Mouse (Mus musculus): ENCODE results near the gene Gpr137. TPM values are rescaled to one million over a fixed set of nuclear protein-coding genes. Genes with fewer than 3 reads are reported as not detected.

The Gpr137 gene
- polyA plus RNA-seq, 1 experiment from 2014 or later = 26.9 TPM

- no peaks in the 10 kb centered on the region for H3K9me3 ChIP-seq
- no peak within 1 kb of the TSS for H3K27ac ChIP-seq (replicated peaks)
- DNase-seq (ENCODE audit: low spot score) = no peak
Observed at GRCm38 (mm10) chr19:6934195-6934977, 7.9 kb downstream of the Gpr137 start, which contains the start of gene Kcnk4. Kcnk4 (minus strand) TSS chr19:6934515.

GRCm38 (mm10) chr19:6933436-6934194 lies 8.7 kb downstream of the Gpr137 start:
- peak overlapping the region; percentile 49 for H3K4me3 ChIP-seq
- H3K27me3 ChIP-seq (replicated peaks; ENCODE audit: low read depth, poor library complexity, severe bottlenecking) = peaks cover 83% of the 10 kb centered on the region
- peaks cover 12% of the 10 kb centered on the region for H3K4me1 ChIP-seq
- H3K36me3 ChIP-seq (replicated peaks) = no peaks in the 10 kb centered on the region
- no peaks in the 10 kb centered on the region for H3K9me3 ChIP-seq
- peak; percentile 45 for DNase-seq (ENCODE audit: low spot score)
- no peak overlapping the region for H3K27ac ChIP-seq (replicated peaks)
- 4% methylated on average over 58 of the region's 58 CpGs for WGBS

More at GRCm38 (mm10) chr19:6934195-6934977, 7.9 kb downstream of the Gpr137 start, which contains the start of gene Kcnk4:
- H3K4me1 ChIP-seq = peaks cover 15% of the 10 kb centered on the region
- H3K27me3 ChIP-seq (replicated peaks; ENCODE audit: low read depth, poor library complexity, severe bottlenecking) = peaks cover 81% of the 10 kb centered on the region
- WGBS = 10% methylated on average over 23 of the region's 23 CpGs
- H3K4me3 ChIP-seq = peak within 1 kb of the TSS; percentile 49
- no peaks in the 10 kb centered on the region for H3K36me3 ChIP-seq (replicated peaks)

DNA sequence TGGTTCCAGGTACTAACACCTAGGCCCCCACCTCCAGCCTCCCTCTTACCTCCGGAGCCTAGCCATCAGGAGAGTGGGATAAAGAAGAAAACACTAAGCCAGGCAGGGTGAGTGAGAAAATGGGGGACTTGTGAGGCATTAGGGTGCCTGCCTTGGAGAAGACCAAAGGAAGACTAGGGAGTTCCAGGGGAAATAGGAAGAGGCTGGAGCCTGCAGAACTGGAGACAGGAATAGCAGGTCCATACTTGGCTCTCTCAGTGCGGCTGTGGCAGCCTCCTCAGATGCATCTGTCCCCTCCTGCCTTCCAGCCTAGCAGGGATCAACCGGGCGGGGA lies 9.2 kb downstream of the Gpr137 start:
- H3K27me3 ChIP-seq (replicated peaks; ENCODE audit: low read depth, poor library complexity, severe bottlenecking) = peaks cover 84% of the 10 kb centered on the region
- DNase-seq (ENCODE audit: low spot score) = no peak
- H3K36me3 ChIP-seq (replicated peaks) = no peaks in the 10 kb centered on the region
- H3K4me3 ChIP-seq = peak overlapping the region; percentile 49; the same call in 1 of the 2 replicates
- H3K27ac ChIP-seq (replicated peaks) = no peak overlapping the region
- WGBS = 17% methylated on average over 4 of the region's 4 CpGs
- peaks cover 14% of the 10 kb centered on the region for H3K4me1 ChIP-seq
- H3K9me3 ChIP-seq = no peaks in the 10 kb centered on the region

DNA sequence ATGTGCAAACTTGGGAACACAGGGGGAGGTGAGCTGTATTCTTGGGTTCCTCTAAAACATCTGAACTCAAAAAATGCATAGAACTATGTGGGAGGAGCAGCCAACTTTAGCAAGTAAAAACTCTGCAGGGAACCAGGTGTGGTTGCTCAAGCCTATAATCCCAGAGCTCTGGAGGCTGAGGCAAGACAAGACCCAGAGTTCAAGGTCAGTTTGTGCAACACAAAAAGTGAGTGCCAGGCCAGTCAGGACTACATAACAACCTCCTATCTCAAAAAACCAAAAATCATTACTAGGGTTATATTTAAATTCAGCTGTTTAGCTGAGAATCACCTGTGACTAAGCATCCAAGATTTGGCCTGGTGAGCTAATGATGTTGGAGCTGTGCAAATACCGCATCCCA lies 10.3 kb downstream of the Gpr137 start:
- 40% methylated on average over 1 of the region's 1 CpGs for WGBS
- Histone ChIP-seq H3K9me3 (no peaks in the 10 kb centered on the region), H3K27ac (replicated peaks) (no peak overlapping the region), H3K27me3 (replicated peaks; ENCODE audit: low read depth, poor library complexity, severe bottlenecking) (peaks cover 95% of the 10 kb centered on the region), H3K36me3 (replicated peaks) (no peaks in the 10 kb centered on the region), H3K4me3 (no peak overlapping the region), H3K4me1 (peaks cover 19% of the 10 kb centered on the region)
- no peak for DNase-seq (ENCODE audit: low spot score)

DNA sequence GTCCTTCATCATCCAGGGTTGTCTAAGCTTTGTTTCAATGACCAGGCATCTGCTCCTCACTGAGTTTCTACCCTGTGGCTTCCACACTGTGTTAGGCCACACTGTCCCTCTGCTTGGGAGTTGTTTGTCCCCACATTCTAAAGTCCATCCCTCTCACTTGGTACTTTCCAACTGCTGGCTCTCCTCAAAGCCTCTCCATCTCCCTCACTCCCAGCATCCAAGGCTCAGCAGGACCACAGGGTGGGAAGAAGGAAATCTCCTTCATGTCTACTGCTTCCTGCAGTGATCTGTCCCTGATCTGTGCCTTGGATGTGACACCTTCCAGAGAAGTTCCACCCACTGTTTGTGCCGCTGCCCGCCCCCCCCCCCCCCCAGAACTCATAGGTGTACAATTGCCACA lies 11.3 kb downstream of the Gpr137 start:
- H3K27ac ChIP-seq (replicated peaks) = no peak overlapping the region
- H3K36me3 ChIP-seq (replicated peaks) = no peaks in the 10 kb centered on the region
- no peaks in the 10 kb centered on the region for H3K9me3 ChIP-seq
- 0% methylated on average over 2 of the region's 2 CpGs for WGBS
- peaks cover 26% of the 10 kb centered on the region for H3K4me1 ChIP-seq
- no peak overlapping the region for H3K4me3 ChIP-seq
- DNase-seq (ENCODE audit: low spot score) = no peak
- peaks cover 100% of the 10 kb centered on the region for H3K27me3 ChIP-seq (replicated peaks; ENCODE audit: low read depth, poor library complexity, severe bottlenecking)

- Histone ChIP-seq H3K9me3 (no peaks in the 10 kb centered on the region), H3K4me3 (peak overlapping the region; percentile 21; the same call in 1 of the 2 replicates)
- 12% methylated on average over 9 of the region's 9 CpGs for WGBS
Observed at GRCm38 (mm10) chr19:6928080-6928479, 14.2 kb downstream of the Gpr137 start.

DNA sequence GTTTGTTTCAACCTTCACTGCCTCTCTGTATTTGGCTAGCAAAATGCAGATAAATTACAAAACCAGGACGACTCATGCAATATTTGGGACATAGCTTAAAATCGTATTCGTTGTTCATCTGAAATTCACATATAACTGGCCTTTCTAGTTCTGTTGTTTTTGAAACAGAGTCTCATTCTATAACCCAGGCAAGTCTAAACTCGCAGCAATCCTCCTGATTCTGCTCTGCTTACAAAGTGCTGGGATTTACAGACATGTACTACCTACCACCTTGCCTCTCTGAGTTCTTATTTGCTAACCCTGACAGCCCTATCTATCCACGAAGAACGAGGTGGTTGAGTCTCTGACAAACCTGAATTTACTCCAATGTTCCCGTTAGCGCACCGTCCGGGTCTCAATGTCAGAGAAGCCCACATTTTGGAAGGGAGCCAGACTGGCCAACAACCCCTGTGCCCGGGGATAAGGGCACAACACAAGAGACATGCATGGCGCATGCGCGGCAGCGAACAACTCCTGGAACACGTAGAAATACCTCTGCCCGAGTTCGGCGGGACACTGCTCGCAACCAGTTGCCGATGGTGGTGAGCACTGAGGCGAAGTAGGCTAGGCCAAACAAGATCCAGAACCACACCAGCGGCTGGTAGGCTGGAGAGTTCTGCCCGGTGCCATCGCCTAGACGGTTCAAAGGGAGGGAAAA lies 15.6 kb downstream of the Gpr137 start:
- Histone ChIP-seq H3K4me1 (peaks cover 39% of the 10 kb centered on the region), H3K9me3 (no peaks in the 10 kb centered on the region), H3K4me3 (peak overlapping the region; percentile 47), H3K27me3 (replicated peaks; ENCODE audit: low read depth, poor library complexity, severe bottlenecking) (peaks cover 96% of the 10 kb centered on the region), H3K36me3 (replicated peaks) (no peaks in the 10 kb centered on the region), H3K27ac (replicated peaks) (no peak overlapping the region; the same call in 1 of the 2 replicates)
- 8% methylated on average over 26 of the region's 26 CpGs for WGBS
- peak; percentile 65 for DNase-seq (ENCODE audit: low spot score)

More at GRCm38 (mm10) chr19:6928080-6928479, 14.2 kb downstream of the Gpr137 start:
- no peaks in the 10 kb centered on the region for H3K36me3 ChIP-seq (replicated peaks)
- H3K27me3 ChIP-seq (replicated peaks; ENCODE audit: low read depth, poor library complexity, severe bottlenecking) = peaks cover 100% of the 10 kb centered on the region
- no peak overlapping the region for H3K27ac ChIP-seq (replicated peaks)
- peaks cover 29% of the 10 kb centered on the region for H3K4me1 ChIP-seq
- DNase-seq (ENCODE audit: low spot score) = no peak

DNA sequence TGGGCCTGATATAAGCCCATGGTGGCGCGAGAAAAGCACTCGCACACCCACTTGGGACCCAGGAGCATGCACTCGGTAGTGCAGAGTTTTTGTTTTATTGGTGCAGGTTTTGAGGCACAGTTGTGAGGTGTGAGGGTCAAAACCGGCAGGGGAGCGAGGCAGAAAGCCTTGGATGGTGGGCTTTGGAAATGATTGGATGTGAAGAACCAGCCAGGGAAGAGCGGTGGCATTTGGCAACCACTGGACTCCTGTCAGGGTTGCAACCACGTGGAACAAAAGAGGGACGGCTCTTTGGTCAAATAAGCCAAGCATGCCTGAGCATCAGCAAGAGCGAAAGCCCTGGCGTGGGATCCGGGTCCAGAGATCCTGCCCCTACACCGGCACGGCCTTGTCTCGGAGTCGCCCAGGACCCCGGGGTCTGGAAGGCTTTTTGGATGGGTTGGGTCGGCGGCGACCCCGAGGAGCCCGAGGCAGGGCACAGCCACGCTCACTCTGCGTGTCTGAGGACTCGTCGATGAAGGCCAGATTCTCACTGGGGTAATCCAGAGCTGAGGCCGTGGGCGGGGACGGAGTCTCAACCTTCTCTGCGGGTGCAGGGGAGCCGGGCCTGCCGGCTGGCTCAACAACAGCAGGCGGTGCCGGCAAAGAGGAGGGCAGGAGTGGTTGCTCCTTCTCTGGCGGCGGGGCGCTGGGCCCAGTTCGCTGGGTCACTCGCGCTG lies 16.5 kb downstream of the Gpr137 start:
- DNase-seq (ENCODE audit: low spot score) = peak; percentile 42
- peak overlapping the region; percentile 39 for H3K4me3 ChIP-seq
- peaks cover 86% of the 10 kb centered on the region for H3K27me3 ChIP-seq (replicated peaks; ENCODE audit: low read depth, poor library complexity, severe bottlenecking)
- WGBS = 4% methylated on average over 40 of the region's 40 CpGs
- H3K4me1 ChIP-seq = peaks cover 48% of the 10 kb centered on the region
- no peak overlapping the region for H3K27ac ChIP-seq (replicated peaks)
- no peaks in the 10 kb centered on the region for H3K9me3 ChIP-seq
- H3K36me3 ChIP-seq (replicated peaks) = no peaks in the 10 kb centered on the region

- H3K4me1 ChIP-seq = peaks cover 53% of the 10 kb centered on the region
- DNase-seq (ENCODE audit: low spot score) = peak; percentile 45
- H3K36me3 ChIP-seq (replicated peaks) = no peaks in the 10 kb centered on the region
- 2% methylated on average over 9 of the region's 9 CpGs for WGBS
- peaks cover 81% of the 10 kb centered on the region for H3K27me3 ChIP-seq (replicated peaks; ENCODE audit: low read depth, poor library complexity, severe bottlenecking)
- no peak within 1 kb of the TSS for H3K27ac ChIP-seq (replicated peaks)
- peak within 1 kb of the TSS; percentile 39 for H3K4me3 ChIP-seq
- H3K9me3 ChIP-seq = no peaks in the 10 kb centered on the region
Observed at GRCm38 (mm10) chr19:6925307-6925573, 17.0 kb downstream of the Gpr137 start, which contains the start of gene Catsperz. Catsperz (minus strand) TSS chr19:6925380.

DNA sequence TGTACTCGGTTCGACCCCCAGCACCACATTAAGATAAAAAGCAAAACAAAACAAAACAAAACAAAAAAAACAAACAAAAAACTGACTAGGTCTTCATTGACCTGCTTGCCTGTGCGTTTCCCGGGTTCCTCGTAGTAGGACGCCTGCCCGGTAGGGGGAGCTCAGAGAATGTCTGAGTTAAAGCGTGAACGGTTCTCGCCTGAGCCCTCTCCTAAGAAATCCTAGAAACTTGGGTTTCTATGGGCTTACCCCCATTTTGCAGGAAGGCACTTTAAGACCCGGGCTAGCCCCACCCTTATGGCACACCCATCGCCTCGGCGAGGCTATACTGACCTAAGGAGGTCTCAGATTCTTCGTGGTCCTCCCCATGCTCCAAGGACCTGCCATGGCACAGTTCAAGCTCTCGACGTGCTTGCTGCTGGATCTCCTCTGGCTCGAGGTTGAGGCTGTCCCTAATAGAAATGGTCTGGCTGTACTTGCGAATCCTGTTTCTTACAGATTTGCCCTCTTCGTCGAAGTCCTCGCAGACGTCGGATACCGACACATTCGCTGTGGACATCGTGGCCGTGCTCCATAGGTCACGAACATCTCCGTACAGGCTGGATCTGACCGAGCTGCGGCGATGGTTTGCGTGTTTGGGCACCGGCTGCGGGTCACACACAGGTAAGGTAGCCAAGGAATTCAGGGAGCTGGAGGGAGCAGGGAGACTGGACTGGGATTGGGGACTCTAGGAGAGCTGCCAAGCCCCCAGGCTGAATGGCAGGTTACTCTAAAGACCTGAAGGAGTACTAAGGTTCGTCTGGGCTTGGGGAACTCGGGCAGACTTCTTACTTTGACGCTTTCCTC lies 17.6 kb downstream of the Gpr137 start:
- Histone ChIP-seq H3K27me3 (replicated peaks; ENCODE audit: low read depth, poor library complexity, severe bottlenecking) (peaks cover 75% of the 10 kb centered on the region), H3K4me1 (peaks cover 59% of the 10 kb centered on the region), H3K4me3 (peak overlapping the region; percentile 39), H3K27ac (replicated peaks) (no peak overlapping the region), H3K9me3 (no peaks in the 10 kb centered on the region), H3K36me3 (replicated peaks) (0 out of 2 replicates have a peak, but pooled peaks cover 5% of the 10 kb centered on the region)
- DNase-seq (ENCODE audit: low spot score) = peak; percentile 84
- 3% methylated on average over 39 of the region's 39 CpGs for WGBS

DNA sequence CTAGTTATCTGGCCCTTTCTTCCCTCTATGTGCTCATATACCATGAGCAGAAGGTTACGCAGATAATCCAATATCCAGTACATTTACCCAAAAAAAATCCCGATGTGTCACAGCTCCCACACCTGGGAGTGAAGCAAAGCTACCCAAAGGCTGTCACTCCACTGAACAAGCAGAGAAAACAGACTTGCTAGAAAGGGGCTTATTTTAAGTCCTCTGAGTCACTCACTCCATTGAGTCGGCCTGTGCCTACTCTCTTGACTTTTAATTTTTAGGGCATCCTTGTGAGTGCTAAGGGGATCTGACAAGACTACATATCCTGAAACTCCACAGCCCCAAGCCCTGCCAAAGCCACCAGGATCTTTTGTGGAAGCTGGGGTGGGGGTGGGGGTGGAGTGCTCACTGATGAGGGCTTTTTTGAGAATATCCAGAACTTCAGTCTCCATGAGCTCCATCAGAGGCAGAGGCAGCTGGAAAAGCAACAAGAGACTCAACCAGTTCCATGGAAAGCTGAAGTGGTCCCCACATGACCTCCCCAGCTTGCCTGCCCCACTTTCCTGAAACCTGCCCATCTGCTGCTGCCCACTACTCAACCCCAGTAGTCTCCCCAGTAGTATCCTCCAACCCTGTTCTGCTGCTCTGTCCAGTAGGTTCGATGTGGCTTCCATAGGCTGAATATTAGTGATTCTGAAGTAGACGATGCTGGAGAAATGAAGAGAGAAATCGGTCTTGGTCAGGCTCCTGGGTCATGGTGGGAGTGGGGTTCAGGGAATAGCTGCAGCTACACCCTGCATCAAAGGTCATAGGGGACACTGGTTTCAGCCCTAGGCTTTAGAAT lies 19.2 kb downstream of the Gpr137 start:
- Histone ChIP-seq H3K4me1 (peaks cover 59% of the 10 kb centered on the region), H3K36me3 (replicated peaks) (peaks cover 9% of the 10 kb centered on the region; the same call in 1 of the 2 replicates), H3K27ac (replicated peaks) (no peak overlapping the region), H3K4me3 (peak overlapping the region; percentile 82), H3K9me3 (no peaks in the 10 kb centered on the region), H3K27me3 (replicated peaks; ENCODE audit: low read depth, poor library complexity, severe bottlenecking) (peaks cover 60% of the 10 kb centered on the region)
- DNase-seq (ENCODE audit: low spot score) = no peak
- WGBS = 62% methylated on average over 6 of the region's 6 CpGs
